Mouse (Mus musculus): ENCODE measurements around the gene Cemip.
"Not testable (repeated sequence)": the region's sequence is repeated elsewhere in the genome, so short reads cannot be mapped to it uniquely, and the experiment has no call there.

Cemip gene

GRCm38 (mm10) chr7:84086039-84086829 lies at the start of gene Cemip:
Gene Cemip, minus strand, starts transcription at chr7:84086502.
- peak; percentile 87 for DNase-seq (ENCODE audit: extremely low spot score, low spot score)

- DNase-seq (ENCODE audit: extremely low spot score, low spot score): no peak
Measured at GRCm38 (mm10) chr7:84132704-84133103, 46.4 kb upstream of the Cemip start.

- DNase-seq (ENCODE audit: extremely low spot score, low spot score): no peak
Measured at GRCm38 (mm10) chr7:84131736-84132135, 45.4 kb upstream of the Cemip start.

GRCm38 (mm10) chr7:84128661-84129060 lies 42.4 kb upstream of the Cemip start:
- no peak for DNase-seq (ENCODE audit: extremely low spot score, low spot score)

- DNase-seq (ENCODE audit: extremely low spot score, low spot score): no peak
Measured at GRCm38 (mm10) chr7:84125730-84126129, 39.4 kb upstream of the Cemip start.

- DNase-seq (ENCODE audit: extremely low spot score, low spot score): not testable (repeated sequence)
Measured at GRCm38 (mm10) chr7:84123651-84124050, 37.3 kb upstream of the Cemip start.

GRCm38 (mm10) chr7:84121778-84122177 lies 35.5 kb upstream of the Cemip start:
- no peak for DNase-seq (ENCODE audit: extremely low spot score, low spot score)

GRCm38 (mm10) chr7:84120142-84120760 lies 33.9 kb upstream of the Cemip start:
- no peak for DNase-seq (ENCODE audit: extremely low spot score, low spot score)

- DNase-seq (ENCODE audit: extremely low spot score, low spot score): no peak
Measured at GRCm38 (mm10) chr7:84119216-84120105, 33.2 kb upstream of the Cemip start.

- no peak for DNase-seq (ENCODE audit: extremely low spot score, low spot score)
Measured at GRCm38 (mm10) chr7:84117543-84118122, 31.3 kb upstream of the Cemip start.

GRCm38 (mm10) chr7:84116621-84117542 lies 30.6 kb upstream of the Cemip start:
- no peak for DNase-seq (ENCODE audit: extremely low spot score, low spot score)

- no peak for DNase-seq (ENCODE audit: extremely low spot score, low spot score)
Measured at GRCm38 (mm10) chr7:84115385-84115784, 29.1 kb upstream of the Cemip start.

GRCm38 (mm10) chr7:84114775-84115174 lies 28.5 kb upstream of the Cemip start:
- no peak for DNase-seq (ENCODE audit: extremely low spot score, low spot score)

GRCm38 (mm10) chr7:84113035-84113390 lies 26.7 kb upstream of the Cemip start:
- DNase-seq (ENCODE audit: extremely low spot score, low spot score): no peak

GRCm38 (mm10) chr7:84112351-84113034 lies 26.2 kb upstream of the Cemip start:
- DNase-seq (ENCODE audit: extremely low spot score, low spot score): no peak

- no peak for DNase-seq (ENCODE audit: extremely low spot score, low spot score)
Measured at GRCm38 (mm10) chr7:84111716-84112350, 25.5 kb upstream of the Cemip start.

- DNase-seq (ENCODE audit: extremely low spot score, low spot score): no peak
Measured at GRCm38 (mm10) chr7:84106942-84107341, 20.6 kb upstream of the Cemip start.

GRCm38 (mm10) chr7:84102589-84102988 lies 16.3 kb upstream of the Cemip start:
- DNase-seq (ENCODE audit: extremely low spot score, low spot score): no peak

- no peak for DNase-seq (ENCODE audit: extremely low spot score, low spot score)
Measured at GRCm38 (mm10) chr7:84100672-84101071, 14.4 kb upstream of the Cemip start.

All from neural tube, embryonic 10.5 days (tissue).